Mouse (Mus musculus): ENCODE data around the gene Spag9. TPM values are rescaled to one million over a fixed set of nuclear protein-coding genes. Genes with fewer than 3 reads are reported as not detected.
A peak's percentile ranks its signal among the peaks of the same experiment; 100 is the strongest.

Spag9 gene
- polyA plus RNA-seq, 1 experiment from 2014 or later: 71.1 TPM

GRCm38 (mm10) chr11:94161867-94162581 is 166.1 kb downstream of the Spag9 start:
- Histone ChIP-seq H3K4me2 (no peak overlapping the region), H3K9ac (replicated peaks) (no peak overlapping the region), H3K27me3 (replicated peaks) (no peaks in the 10 kb centered on the region), H3K4me3 (replicated peaks) (no peak overlapping the region), H3K4me1 (peaks cover 40% of the 10 kb centered on the region), H3K9me3 (replicated peaks) (no peaks in the 10 kb centered on the region), H3K27ac (replicated peaks) (peak overlapping the region; percentile 98), H3K36me3 (no peaks in the 10 kb centered on the region)
- no peak for ATAC-seq (ENCODE audit: low FRiP score)
- WGBS: 87% methylated on average over 11 of the region's 11 CpGs

DNA sequence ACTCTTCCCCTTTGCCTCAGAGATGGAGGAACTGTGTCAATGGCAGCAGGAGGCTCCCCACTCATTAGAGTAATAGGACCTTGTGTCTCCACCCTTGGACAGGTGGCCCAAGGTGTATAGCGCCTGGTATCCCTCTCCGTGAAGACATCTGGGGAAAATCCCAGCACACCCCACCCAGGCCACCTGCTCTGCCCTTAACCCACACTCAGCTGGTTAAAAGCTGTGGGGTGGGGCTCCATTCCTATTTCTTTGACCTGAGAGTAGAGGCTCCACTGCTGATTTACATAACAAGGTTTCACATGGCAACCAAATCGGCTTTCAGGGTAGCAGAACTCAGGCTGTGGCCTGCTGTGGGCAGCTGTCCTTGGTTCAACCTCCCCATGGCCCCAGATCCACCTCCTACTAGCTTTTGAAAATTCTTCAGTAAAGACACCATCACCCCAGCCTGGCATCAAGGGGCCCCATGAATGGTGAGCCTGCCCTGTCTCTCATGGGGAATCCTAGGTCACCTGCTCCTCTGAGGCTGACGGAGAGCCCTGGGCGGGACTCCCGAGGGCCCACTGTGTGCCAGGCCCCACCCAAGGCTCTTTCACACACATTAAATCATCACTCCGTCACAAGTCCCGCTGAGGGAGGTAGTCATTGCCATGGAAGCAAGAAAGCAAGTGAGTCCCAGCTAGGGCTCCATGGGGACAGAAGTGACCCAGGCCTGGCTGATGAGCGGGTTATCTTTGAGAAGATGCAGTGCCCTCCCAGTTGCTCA is 167.3 kb downstream of the Spag9 start:
- H3K36me3 ChIP-seq: no peaks in the 10 kb centered on the region
- no peak overlapping the region for H3K4me2 ChIP-seq
- no peaks in the 10 kb centered on the region for H3K27me3 ChIP-seq (replicated peaks)
- H3K27ac ChIP-seq (replicated peaks): no peak overlapping the region
- H3K9me3 ChIP-seq (replicated peaks): no peaks in the 10 kb centered on the region
- 41% methylated on average over 9 of the region's 9 CpGs for WGBS
- no peak for ATAC-seq (ENCODE audit: low FRiP score)
- H3K9ac ChIP-seq (replicated peaks): no peak overlapping the region
- no peak overlapping the region for H3K4me3 ChIP-seq (replicated peaks)
- peaks cover 40% of the 10 kb centered on the region for H3K4me1 ChIP-seq

DNA sequence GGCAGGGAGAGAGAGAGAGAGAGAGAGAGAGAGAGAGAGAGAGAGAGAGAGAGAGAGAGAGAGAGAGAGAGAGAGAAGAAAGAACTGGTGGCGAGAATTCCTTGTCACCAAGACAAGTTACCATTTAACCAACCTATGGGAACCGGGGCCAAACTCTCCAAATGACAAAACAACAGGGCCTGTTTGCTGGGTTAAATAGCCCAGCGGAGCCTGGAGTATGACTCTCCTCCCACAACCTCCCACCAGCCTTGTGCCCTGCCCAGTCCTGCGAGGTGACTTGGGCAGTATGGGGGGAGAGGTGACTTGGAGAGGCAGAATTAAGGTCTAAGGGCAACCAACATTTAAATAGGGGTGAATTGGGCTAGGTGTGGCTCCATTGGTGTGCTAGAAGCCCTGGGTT is 169.9 kb downstream of the Spag9 start:
- Histone ChIP-seq H3K4me3 (replicated peaks) (no peak overlapping the region), H3K27me3 (replicated peaks) (no peaks in the 10 kb centered on the region), H3K4me2 (no peak overlapping the region), H3K27ac (replicated peaks) (no peak overlapping the region), H3K36me3 (no peaks in the 10 kb centered on the region), H3K9ac (replicated peaks) (no peak overlapping the region), H3K9me3 (replicated peaks) (no peaks in the 10 kb centered on the region), H3K4me1 (peaks cover 15% of the 10 kb centered on the region)
- WGBS: 80% methylated on average over 4 of the region's 4 CpGs
- no peak for ATAC-seq (ENCODE audit: low FRiP score)

GRCm38 (mm10) chr11:94168238-94168637 is 172.3 kb downstream of the Spag9 start:
- Histone ChIP-seq H3K9me3 (replicated peaks) (no peaks in the 10 kb centered on the region), H3K27me3 (replicated peaks) (no peaks in the 10 kb centered on the region), H3K4me1 (no peaks in the 10 kb centered on the region; the same call in 1 of the 2 replicates), H3K9ac (replicated peaks) (no peak overlapping the region), H3K4me2 (no peak overlapping the region), H3K27ac (replicated peaks) (no peak overlapping the region; the same call in 1 of the 2 replicates), H3K4me3 (replicated peaks) (no peak overlapping the region), H3K36me3 (no peaks in the 10 kb centered on the region)
- ATAC-seq (ENCODE audit: low FRiP score): no peak
- 35% methylated on average over 5 of the region's 5 CpGs for whole genome bisulfite sequencing

GRCm38 (mm10) chr11:94169596-94169995 is 173.7 kb downstream of the Spag9 start:
- Histone ChIP-seq H3K36me3 (no peaks in the 10 kb centered on the region), H3K4me2 (no peak overlapping the region), H3K4me3 (replicated peaks) (no peak overlapping the region), H3K27ac (replicated peaks) (no peak overlapping the region), H3K9ac (replicated peaks) (no peak overlapping the region), H3K4me1 (no peaks in the 10 kb centered on the region; the same call in 1 of the 2 replicates), H3K9me3 (replicated peaks) (no peaks in the 10 kb centered on the region), H3K27me3 (replicated peaks) (no peaks in the 10 kb centered on the region)
- 68% methylated on average over 5 of the region's 5 CpGs for WGBS
- ATAC-seq (ENCODE audit: low FRiP score): no peak

DNA sequence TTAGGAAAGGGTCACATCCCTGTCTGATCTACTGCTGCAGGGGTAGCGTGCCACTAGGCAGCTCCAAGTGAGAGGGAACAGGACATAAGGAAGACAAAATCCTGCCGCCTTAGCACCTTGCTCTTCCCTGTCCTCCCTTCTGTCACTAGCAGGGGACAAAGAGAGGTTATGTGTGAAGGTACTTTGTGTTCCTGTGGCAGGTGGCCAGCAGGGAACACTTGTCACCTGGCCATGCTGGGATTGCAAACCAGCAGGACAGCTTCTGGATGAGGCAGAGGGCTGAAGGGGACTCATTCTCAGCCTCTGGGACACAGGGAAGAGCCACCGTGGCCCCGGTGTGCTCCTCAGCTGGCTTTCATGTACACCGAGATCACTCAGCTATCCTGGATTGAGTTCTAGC is 175.8 kb downstream of the Spag9 start:
- ATAC-seq (ENCODE audit: low FRiP score): no peak
- H3K4me2 ChIP-seq: no peak overlapping the region
- H3K36me3 ChIP-seq: no peaks in the 10 kb centered on the region
- H3K27me3 ChIP-seq (replicated peaks): no peaks in the 10 kb centered on the region
- no peak overlapping the region for H3K4me3 ChIP-seq (replicated peaks)
- no peak overlapping the region for H3K27ac ChIP-seq (replicated peaks)
- H3K4me1 ChIP-seq: no peaks in the 10 kb centered on the region; the same call in 1 of the 2 replicates
- H3K9me3 ChIP-seq (replicated peaks): no peaks in the 10 kb centered on the region
- WGBS: 86% methylated on average over 5 of the region's 5 CpGs
- H3K9ac ChIP-seq (replicated peaks): no peak overlapping the region

DNA sequence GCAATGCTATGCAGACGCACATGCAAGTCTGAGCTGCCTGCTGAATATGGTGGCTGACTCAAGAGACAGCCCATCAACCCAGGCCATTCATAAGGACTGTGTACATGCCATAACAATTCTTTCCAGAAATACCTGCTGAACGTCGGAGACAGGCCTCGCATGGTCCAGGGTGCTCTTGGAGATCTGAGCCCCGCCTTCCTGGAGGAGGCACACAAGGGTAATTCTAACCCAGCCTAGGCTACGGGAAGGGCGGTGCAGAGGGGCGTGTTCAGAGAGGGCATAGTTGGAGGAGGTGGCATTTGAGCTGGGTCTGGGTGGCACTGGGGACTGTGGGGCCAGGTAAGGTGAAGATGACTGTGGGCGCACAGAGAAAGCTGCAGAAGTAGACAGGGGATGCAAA is 176.3 kb downstream of the Spag9 start:
- H3K4me2 ChIP-seq: no peak overlapping the region
- H3K36me3 ChIP-seq: no peaks in the 10 kb centered on the region
- no peaks in the 10 kb centered on the region for H3K9me3 ChIP-seq (replicated peaks)
- no peak for ATAC-seq (ENCODE audit: low FRiP score)
- no peak overlapping the region for H3K4me3 ChIP-seq (replicated peaks)
- no peaks in the 10 kb centered on the region; the same call in 1 of the 2 replicates for H3K4me1 ChIP-seq
- H3K9ac ChIP-seq (replicated peaks): no peak overlapping the region
- H3K27ac ChIP-seq (replicated peaks): no peak overlapping the region
- WGBS: 82% methylated on average over 9 of the region's 9 CpGs
- no peaks in the 10 kb centered on the region for H3K27me3 ChIP-seq (replicated peaks)

DNA sequence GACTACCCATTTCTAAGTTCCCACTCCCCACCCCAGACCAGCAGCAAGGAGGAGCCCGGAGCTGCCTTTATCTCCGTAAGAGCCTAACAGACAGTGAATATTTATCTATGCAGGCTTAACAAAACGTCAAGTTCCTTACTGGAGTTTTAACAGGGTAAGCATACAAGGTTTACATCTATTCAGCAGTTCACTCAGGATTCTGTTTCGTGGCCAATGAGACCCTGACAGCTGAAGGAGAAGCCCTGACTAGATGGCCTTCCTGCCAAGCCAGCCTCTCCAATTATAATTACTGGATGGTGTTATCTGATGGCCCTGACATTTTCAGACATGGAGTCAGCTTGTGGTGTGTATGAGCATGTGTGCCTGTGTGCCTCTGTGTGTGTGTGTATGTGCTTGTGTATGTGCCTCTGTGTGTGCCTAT is 177.8 kb downstream of the Spag9 start:
- ATAC-seq (ENCODE audit: low FRiP score): no peak
- Histone ChIP-seq H3K4me2 (no peak overlapping the region), H3K36me3 (no peaks in the 10 kb centered on the region), H3K4me3 (replicated peaks) (no peak overlapping the region), H3K9ac (replicated peaks) (no peak overlapping the region), H3K27ac (replicated peaks) (no peak overlapping the region), H3K9me3 (replicated peaks) (no peaks in the 10 kb centered on the region), H3K4me1 (no peaks in the 10 kb centered on the region; the same call in 1 of the 2 replicates), H3K27me3 (replicated peaks) (no peaks in the 10 kb centered on the region)
- whole genome bisulfite sequencing: 58% methylated on average over 4 of the region's 4 CpGs

DNA sequence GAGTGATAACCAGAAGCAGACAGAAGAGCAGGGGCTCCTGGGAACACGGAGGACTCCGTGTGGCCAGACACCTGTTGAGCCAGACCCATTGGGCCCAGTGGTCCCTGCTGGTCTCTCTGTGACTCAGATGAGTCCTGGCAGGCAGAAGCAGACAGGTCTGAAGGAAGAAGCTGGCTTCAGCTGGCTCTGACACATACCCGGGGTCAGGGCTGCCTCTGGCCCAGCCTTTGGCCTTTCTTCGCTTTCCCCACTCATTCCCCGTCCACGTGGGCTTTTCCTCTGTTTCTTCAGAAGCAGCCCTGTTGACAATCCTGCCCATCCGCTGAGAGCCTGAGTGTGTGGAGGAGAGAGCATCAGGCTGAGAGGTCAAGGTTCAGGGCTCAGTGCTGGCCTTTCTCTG is 179.4 kb downstream of the Spag9 start:
- Histone ChIP-seq H3K4me2 (no peak overlapping the region), H3K36me3 (no peaks in the 10 kb centered on the region), H3K9me3 (replicated peaks) (no peaks in the 10 kb centered on the region), H3K27ac (replicated peaks) (no peak overlapping the region), H3K4me1 (no peaks in the 10 kb centered on the region; the same call in 1 of the 2 replicates), H3K4me3 (replicated peaks) (no peak overlapping the region), H3K27me3 (replicated peaks) (no peaks in the 10 kb centered on the region), H3K9ac (replicated peaks) (no peak overlapping the region)
- ATAC-seq (ENCODE audit: low FRiP score): no peak
- WGBS: 70% methylated on average over 7 of the region's 7 CpGs

Other genes starting within 250 kb of the Spag9 start
- gene Utp18, start 110.3 kb upstream of the Spag9 start, polyA plus RNA-seq (2015; fragmentation: Nextera tagmentation; extraction: Ambion mirVana): 29.2 and 30.5 TPM in 2 replicates
- 18.9 and 24.6 TPM in 2 replicates for gene Mbtd1, start 110.2 kb upstream of the Spag9 start, polyA plus RNA-seq (2015; fragmentation: Nextera tagmentation; extraction: Ambion mirVana)
- gene Nme2, start 39.8 kb upstream of the Spag9 start, polyA plus RNA-seq (2015; fragmentation: Nextera tagmentation; extraction: Ambion mirVana): 101 and 107 TPM in 2 replicates
- gene Gm20390, start 27.8 kb upstream of the Spag9 start, polyA plus RNA-seq (2015; fragmentation: Nextera tagmentation; extraction: Ambion mirVana): 377 and 385 TPM in 2 replicates
- gene Nme1, start 27.6 kb upstream of the Spag9 start, polyA plus RNA-seq (2015; fragmentation: Nextera tagmentation; extraction: Ambion mirVana): 321 and 363 TPM in 2 replicates
- 28.3 and 31.4 TPM in 2 replicates for gene Tob1, start 215.4 kb downstream of the Spag9 start, polyA plus RNA-seq (2015; fragmentation: Nextera tagmentation; extraction: Ambion mirVana)
- 3.2 and 5.5 TPM in 2 replicates for gene Wfikkn2, start 249.9 kb downstream of the Spag9 start, polyA plus RNA-seq (2015; fragmentation: Nextera tagmentation; extraction: Ambion mirVana)

All from neural tube, embryonic 15.5 days (tissue).